Mouse (Mus musculus) lung, postnatal 25 days (tissue): Measurements from ENCODE around the gene Ggta1.

Source experiments
- DNase-seq: peaks from one replicate; pipeline ENCODE4 v3.0.0; 2022; ENCODE audit warnings: low spot score

The Ggta1 gene

GRCm38 (mm10) chr2:35462791-35463281 is at the start of gene Ggta1:
Gene Ggta1 (minus strand): TSS chr2:35463231.
- DNase-seq: no peak

GRCm38 (mm10) chr2:35512226-35512625 is 49.2 kb upstream of the Ggta1 start:
- DNase-seq: no peak

- no peak for DNase-seq
These were observed 47.9 kb upstream of the Ggta1 start for GRCm38 (mm10) chr2:35510920-35511319.

DNA sequence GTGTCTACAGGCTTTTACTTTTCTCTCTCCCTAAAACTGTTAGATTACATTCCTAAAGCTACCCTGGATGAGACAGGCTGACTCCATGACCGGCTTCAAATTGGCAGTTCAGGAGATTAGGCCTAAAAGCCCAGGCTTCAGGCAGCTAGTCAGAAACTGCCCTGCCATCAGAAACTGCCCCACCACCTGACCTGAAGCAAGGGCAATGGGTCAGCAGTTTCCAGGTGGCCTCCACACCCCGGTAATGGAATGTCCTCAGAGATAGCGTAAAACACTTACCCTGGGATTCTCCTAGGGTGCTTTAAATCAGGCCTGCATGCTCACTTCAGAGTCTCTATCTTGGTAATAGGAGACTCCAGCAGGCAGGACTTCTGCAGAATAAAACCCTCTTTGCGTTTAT is 46.9 kb upstream of the Ggta1 start:
- DNase-seq: no peak

GRCm38 (mm10) chr2:35509343-35509667 is 46.3 kb upstream of the Ggta1 start:
- no peak for DNase-seq

DNA sequence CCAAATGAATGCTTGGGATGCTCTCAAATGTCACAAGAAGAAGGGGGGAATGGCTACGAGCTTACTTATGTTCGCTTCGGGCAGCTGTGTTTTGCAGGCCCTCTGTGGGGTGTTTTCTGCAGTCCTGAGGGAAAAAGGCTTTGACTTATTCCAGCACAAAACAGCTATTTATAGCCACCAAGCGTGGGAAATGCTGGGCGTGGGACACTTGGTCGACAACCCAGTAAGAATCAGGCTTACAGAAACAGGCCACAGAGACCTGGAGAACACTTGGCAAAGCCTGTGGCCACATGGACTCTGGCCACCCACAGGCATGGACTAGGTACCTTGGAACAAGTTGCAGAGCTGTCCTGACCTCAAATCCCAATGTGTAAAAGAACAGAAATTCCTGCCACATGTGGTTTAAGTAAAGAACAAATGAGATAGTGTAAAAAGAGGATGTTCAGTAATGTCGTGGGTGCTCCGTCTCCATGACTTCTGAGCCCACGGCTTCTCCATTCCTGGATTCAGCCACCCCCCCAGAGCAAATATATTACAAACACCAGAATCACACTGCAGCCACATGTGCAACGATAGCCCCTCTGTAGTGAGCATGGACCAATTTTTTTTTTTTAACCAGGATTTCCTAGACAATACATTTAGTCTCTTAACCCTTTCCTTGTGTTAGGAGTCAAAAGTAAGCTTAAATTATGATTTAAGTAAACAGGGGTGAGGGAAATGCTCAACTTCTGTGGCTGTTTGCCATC is 45.7 kb upstream of the Ggta1 start:
- DNase-seq: no peak

GRCm38 (mm10) chr2:35507191-35507511 is 44.1 kb upstream of the Ggta1 start:
- no peak for DNase-seq

DNA sequence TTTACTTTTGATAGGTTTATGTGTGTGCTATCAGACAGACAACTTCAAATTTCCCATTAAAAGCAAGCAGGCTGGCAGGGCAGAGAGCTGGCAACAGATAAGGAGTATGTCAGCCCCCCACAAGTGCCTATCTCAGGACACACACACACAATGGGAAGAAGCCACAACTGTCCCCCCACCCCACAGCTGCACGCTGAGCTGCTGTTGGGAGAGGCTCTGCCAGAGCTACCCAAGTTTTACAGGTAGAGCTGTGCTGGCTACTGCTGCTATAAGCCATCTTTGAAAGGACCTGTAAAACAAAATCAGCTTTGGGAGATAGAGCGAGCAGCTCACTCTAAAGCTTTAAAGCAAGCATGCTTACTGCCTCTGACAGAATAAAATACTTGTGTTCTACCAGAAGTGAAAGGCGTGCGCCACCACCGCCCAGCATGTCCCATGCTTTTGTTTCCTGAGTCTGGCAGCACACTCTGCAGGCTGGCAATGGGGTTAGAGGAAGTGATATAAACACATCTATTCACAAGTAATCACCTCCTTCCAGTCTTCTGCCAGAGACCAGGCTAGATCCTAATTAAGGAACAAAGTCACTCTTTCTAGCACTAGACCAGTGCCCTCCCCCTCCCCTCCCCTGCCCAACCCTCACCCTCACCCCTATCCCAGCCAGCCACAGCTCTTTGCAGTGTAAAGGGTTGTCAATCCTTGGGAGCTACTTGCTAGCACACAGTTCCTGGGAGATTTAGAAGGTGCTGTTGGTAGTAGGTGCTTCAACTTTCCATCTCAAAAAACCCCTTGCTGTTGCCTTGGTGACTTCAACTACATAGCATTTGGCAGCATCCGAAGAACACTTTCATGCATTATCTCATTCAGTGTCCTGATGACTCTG is 43.5 kb upstream of the Ggta1 start:
- peak; percentile 61 for DNase-seq

GRCm38 (mm10) chr2:35505519-35506286 is 42.7 kb upstream of the Ggta1 start:
- no peak for DNase-seq

DNA sequence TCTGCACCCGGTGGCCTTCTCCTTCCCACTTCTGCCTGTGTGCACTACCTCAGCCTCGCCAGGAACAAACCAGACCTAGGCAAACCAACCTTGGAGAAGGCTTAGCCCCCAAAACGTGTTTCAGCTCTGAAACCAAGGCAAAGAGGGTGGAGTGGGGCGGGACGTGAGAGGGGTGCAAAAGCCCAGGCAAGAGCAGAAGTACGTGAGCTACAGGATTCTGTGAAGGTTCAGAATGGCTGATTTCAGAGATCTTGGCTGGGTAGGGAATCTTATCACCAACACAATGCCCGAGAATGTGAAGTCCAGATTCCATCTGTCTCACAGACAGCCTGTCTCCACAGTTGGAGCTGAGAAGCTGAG is 41.4 kb upstream of the Ggta1 start:
- no peak for DNase-seq

- no peak for DNase-seq
These were observed 40.8 kb upstream of the Ggta1 start for GRCm38 (mm10) chr2:35503723-35504416.

DNA sequence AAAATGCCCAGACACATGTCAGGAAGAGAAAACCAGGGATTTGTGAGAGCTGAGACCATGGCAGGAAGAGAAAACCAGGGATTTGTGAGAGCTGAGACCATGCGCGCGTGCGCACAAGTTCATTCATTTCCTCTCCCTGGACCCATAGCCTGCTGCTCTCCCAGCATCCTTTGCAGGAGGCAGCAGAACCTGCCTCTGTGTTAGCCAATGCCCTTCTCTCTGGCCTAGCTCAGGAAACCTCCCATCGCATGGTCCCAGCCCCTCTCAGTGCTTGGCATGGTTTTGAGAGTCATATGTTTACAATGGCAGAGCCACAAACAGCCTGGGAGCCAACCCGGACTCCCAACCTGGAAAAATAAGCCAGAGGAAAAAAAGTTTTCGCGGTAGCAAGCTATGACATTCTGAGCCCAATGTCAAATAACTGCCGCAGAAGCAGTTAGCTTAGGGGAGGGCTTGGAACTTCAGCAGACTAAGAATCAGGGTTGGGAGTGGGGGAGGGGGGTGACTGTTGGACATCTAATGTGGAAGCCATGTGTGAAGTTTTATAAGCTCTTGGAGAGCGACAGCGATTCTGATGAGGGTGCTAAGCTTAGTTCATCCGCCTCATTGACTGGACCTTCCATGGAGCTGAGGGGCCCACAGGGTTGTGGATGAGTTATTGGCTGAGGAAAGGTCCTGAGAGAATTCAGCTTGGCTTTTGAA is 40.1 kb upstream of the Ggta1 start:
- DNase-seq: no peak

DNA sequence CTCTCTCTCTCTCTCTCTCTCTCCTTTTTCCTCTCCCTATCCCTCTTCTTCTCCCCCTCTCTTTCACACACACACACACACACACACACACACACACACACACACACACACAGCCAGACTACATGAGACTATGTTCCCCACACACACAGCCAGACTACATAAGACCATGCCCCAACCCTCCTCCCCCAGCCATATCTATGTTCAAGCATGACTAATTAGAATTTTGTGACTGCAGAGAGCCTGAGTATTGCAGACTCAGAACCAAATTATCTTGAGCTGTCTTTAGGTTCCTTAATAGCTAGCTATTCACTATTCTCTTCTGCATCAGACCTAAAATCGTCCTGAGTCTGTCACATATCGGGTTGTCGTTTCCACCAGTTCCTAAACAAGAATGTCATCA is 39.5 kb upstream of the Ggta1 start:
- DNase-seq: no peak

DNA sequence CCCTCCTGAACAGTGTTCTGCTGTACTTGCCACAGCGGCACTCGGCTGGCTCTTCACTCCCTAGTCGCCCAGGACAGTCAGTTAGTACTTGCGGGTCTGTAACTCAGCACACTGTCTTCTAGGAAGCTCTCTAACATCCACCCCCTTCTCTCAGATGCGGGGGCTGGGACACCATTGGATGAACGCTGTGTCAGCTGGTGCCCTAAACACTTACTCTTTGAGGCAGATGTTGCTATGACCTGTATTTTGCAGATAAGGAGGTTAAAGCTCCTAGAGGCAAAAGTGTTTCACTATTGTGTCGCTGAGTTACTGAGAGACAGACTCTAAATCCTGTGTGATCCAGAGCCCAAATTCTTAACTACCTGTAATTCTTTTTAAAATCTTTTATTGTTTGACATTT is 36.4 kb upstream of the Ggta1 start:
- no peak for DNase-seq

- DNase-seq: no peak
These were observed 35.9 kb upstream of the Ggta1 start for GRCm38 (mm10) chr2:35498961-35499360.

DNA sequence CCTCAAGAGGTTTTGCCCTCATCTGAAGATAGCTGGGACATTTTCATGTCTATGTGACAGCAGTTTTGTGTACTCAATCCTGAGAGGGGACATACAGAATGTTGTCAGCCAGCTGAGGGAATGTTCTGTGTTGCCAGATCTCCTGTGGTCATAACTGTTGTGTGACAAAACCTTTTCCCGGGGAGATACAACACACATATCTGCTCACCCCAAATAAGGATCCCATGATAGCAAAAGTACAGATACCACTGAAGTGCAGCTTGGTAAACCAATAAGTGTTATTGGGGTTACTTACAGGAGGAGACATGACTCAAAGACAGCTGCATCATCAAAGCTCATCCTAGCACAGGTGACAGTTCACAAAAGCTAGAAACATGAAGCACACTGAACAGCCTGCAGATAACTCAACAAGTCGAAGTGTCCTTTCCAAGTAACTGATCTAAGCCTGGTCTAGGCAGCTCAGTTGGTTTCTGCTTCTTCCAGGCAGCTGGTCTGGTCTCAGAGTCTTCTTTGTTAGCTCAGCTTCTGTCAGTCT is 34.7 kb upstream of the Ggta1 start:
- DNase-seq: no peak

- no peak for DNase-seq
These were observed 33.4 kb upstream of the Ggta1 start for GRCm38 (mm10) chr2:35496279-35497013.

DNA sequence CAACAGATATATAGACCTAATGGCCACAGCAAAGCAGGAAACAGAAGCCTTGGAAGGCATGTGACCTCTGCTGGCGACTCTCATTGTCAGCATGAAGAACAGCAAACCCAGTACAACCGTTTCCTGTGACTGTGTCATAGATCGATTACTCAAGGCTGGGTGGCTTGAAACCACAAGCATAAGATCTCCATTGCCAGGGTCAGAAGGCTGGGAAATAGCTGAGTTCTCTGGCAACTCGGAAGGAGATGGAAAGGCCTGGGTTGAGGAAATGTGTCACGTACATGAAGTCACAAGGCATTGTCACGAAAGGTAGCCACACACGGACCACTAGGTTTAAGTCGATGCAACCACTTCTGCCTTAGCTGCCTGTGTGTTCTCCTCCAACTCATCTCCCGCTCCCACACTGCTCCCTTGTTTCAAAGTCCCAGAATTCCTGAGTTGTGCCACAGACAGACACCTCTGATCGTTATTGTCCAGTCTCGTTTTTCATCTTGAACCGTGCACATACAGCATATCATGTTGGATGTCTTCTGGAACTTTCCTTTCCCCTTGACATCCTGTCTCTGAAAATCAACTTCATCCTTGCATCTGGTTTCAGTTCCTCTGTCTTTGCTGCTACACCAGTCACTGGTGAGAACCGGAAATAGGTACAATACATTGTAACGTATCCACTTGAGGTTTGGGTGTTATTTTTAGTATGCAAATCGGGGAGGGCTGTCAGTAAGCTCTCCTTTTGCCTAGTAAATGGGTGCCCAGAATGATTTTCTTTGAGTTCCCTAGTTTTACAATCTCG is 32.7 kb upstream of the Ggta1 start:
- DNase-seq: peak; percentile 72

DNA sequence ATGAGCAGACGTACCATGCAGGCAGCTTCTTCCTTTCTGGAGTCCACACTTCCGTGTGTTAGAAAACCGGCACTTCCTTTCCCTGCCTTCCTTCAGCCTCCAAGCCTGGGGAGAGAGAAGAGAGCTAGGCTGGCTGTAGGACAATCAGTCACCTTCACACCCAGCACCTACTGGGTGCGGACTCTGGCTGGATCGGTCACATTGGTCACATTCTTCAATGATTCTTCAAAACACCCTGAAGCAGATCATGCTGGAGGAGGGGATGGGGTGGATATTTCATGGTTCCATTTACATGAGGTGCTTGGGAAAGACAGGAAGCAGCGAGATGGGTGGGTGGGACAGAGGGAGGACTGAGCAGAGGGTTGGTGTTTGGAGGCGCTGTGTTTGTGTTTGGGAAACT is 30.5 kb upstream of the Ggta1 start:
- DNase-seq: no peak

DNA sequence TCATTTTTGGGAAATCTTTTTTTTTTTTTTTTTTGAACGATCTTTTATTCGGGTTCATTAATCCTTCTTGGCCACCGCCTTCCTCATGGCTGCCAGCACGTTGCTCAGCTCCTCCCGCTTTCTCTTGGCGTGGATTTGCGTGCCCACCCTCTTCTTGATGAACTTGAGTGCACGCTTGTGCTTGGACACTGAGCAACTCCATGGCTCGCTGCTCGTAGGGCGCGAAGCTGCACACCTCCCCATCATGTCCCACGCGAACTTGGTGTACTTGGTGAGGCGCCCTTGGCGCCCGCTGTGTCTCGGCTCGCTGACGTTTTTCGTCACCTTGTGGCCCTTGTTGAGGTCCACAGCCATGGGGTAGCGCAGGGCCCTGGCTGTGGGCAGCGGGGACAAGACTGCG is 28.1 kb upstream of the Ggta1 start:
- DNase-seq: no peak
